Mouse (Mus musculus) granulocyte monocyte progenitor cell, adult 5-6 weeks (primary cell): ENCODE measurements around the gene Pls1. TPM values are rescaled to one million over a fixed set of nuclear protein-coding genes. Genes with fewer than 3 reads are reported as not detected.

Experiments used
- ATAC-seq: replicated peaks from 2 replicates; pipeline ENCODE4 v1.8.0; 2016; ENCODE audit warnings: mild to moderate bottlenecking, moderate TSS enrichment, inconsistent platforms; ENCODE audit not compliant: poor library complexity, severe bottlenecking
- total RNA-seq, 2 experiments: library from RNA; stranded (forward) in 1 of 2; stranded (reverse) in 1 of 2; fragments of 200-712, 200-1000 nt in 1 of 2; fragments of >200 nt in 1 of 2; fragmentation: Nextera tagmentation in 1 of 2; gene quantifications; 2 replicates each; pipeline ENCODE4 v1.2.3; 2014 to 2017

The Pls1 gene
- total RNA-seq (2014; fragmentation: Nextera tagmentation): not detected in 2 replicates
- total RNA-seq (2017): not detected in 2 replicates

- peak; percentile 89 for ATAC-seq
Measured at GRCm38 (mm10) chr9:95844825-95845460, at the start of gene Pls1. Pls1 (minus strand) TSS chr9:95845311.

- ATAC-seq: no peak
Measured at GRCm38 (mm10) chr9:95882751-95883150, 37.6 kb upstream of the Pls1 start.

- no peak for ATAC-seq
Measured at GRCm38 (mm10) chr9:95878246-95878645, 33.1 kb upstream of the Pls1 start.

GRCm38 (mm10) chr9:95858027-95858570 is 13.0 kb upstream of the Pls1 start:
- ATAC-seq: peak; percentile 69

GRCm38 (mm10) chr9:95857414-95858026 is 12.4 kb upstream of the Pls1 start, which contains the start of gene Atr:
Atr (plus strand) TSS chr9:95857597.
- peak; percentile 89 for ATAC-seq

- no peak for ATAC-seq
Measured at GRCm38 (mm10) chr9:95856004-95856403, 10.9 kb upstream of the Pls1 start.

- no peak for ATAC-seq
Measured at GRCm38 (mm10) chr9:95854891-95855290, 9.8 kb upstream of the Pls1 start.

- peak; percentile 47 for ATAC-seq
Measured at GRCm38 (mm10) chr9:95852896-95853295, 7.8 kb upstream of the Pls1 start.

- no peak for ATAC-seq
Measured at GRCm38 (mm10) chr9:95851671-95852070, 6.6 kb upstream of the Pls1 start.

- ATAC-seq: no peak
Measured at GRCm38 (mm10) chr9:95845711-95846110, 600 bp upstream of the Pls1 start.

GRCm38 (mm10) chr9:95839424-95839823 is 5.7 kb downstream of the Pls1 start:
- no peak for ATAC-seq

- ATAC-seq: 0 out of 2 replicates have a peak, but pooled peaks have one; percentile 25
Measured at GRCm38 (mm10) chr9:95835741-95836140, 9.4 kb downstream of the Pls1 start.

GRCm38 (mm10) chr9:95834799-95835198 is 10.3 kb downstream of the Pls1 start:
- peak; percentile 32; the same call in 1 of the 2 replicates for ATAC-seq

- peak; percentile 60 for ATAC-seq
Measured at GRCm38 (mm10) chr9:95832758-95833157, 12.4 kb downstream of the Pls1 start.

- no peak for ATAC-seq
Measured at GRCm38 (mm10) chr9:95827565-95827964, 17.5 kb downstream of the Pls1 start.

GRCm38 (mm10) chr9:95822531-95822930 is 22.6 kb downstream of the Pls1 start:
- ATAC-seq: no peak

- no peak for ATAC-seq
Measured at GRCm38 (mm10) chr9:95815706-95816105, 29.4 kb downstream of the Pls1 start.

GRCm38 (mm10) chr9:95815015-95815673 is 30.0 kb downstream of the Pls1 start:
- no peak for ATAC-seq

GRCm38 (mm10) chr9:95813721-95814531 is 31.2 kb downstream of the Pls1 start:
- no peak for ATAC-seq

- ATAC-seq: no peak
Measured at GRCm38 (mm10) chr9:95811817-95812216, 33.3 kb downstream of the Pls1 start.
